Mouse (Mus musculus) ES-E14 (cell line): Measurements from ENCODE around the gene Socs3. TPM values are rescaled to one million over a fixed set of nuclear protein-coding genes. Genes with fewer than 3 reads are reported as not detected.

ENCODE experiments used
- DNase-seq: peaks from one replicate; pipeline ENCODE4 v3.0.0-alpha.2; 2013; ENCODE audit warnings: low read depth, low spot score
- H3K27ac ChIP-seq: 2 replicates; pipeline ENCODE4 v1.5.1; 2012; ENCODE audit warnings: low read depth, mild to moderate bottlenecking, low read length, moderate library complexity, mixed read lengths; ENCODE audit not compliant: poor library complexity, insufficient read depth, severe bottlenecking
- H3K36me3 ChIP-seq: 2 replicates; pipeline ENCODE4 v1.6.1; 2012; ENCODE audit warnings: mild to moderate bottlenecking, low read length, moderate library complexity, mixed read lengths; ENCODE audit not compliant: control insufficient read depth, poor library complexity, insufficient read depth, severe bottlenecking
- H3K4me1 ChIP-seq, 2 experiments: fragments of 150-350 bp in 1 of 2; sonication (generic) in 1 of 2; 2 replicates each; pipeline ENCODE4 v1.6.1; 2012; ENCODE audit warnings: low read length in 2 of 2, mild to moderate bottlenecking in 1 of 2, mixed read lengths in 1 of 2; ENCODE audit not compliant: control insufficient read depth in 2 of 2, insufficient read depth in 2 of 2, poor library complexity in 1 of 2
- H3K4me3 ChIP-seq, 2 experiments: fragments of 150-350 bp in 1 of 2; sonication (generic) in 1 of 2; 2 replicates each; pipeline ENCODE4 v1.5.1; 2012; ENCODE audit warnings: low read length in 2 of 2, low read depth in 1 of 2, mild to moderate bottlenecking in 1 of 2, mixed read lengths in 1 of 2; ENCODE audit not compliant: insufficient read depth in 1 of 2, poor library complexity in 1 of 2, severe bottlenecking in 1 of 2
- H3K9ac ChIP-seq: 2 replicates; pipeline ENCODE4 v1.6.1; 2012; ENCODE audit warnings: low read depth, mild to moderate bottlenecking, low read length, mixed read lengths; ENCODE audit not compliant: poor library complexity, insufficient read depth, severe bottlenecking
- H3K9me3 ChIP-seq: fragments of 150-350 bp; sonication (generic); 2 replicates; pipeline ENCODE4 v1.6.1; 2012; ENCODE audit warnings: low read depth, mild to moderate bottlenecking, low read length; ENCODE audit not compliant: control insufficient read depth, insufficient read depth
- CHD2 ChIP-seq: IDR thresholded peaks from 2 replicates; pipeline ENCODE4 v1.6.1; 2014; ENCODE audit warnings: mild to moderate bottlenecking, low read depth, low read length, inconsistent platforms
- HCFC1 ChIP-seq: IDR thresholded peaks from 2 replicates; pipeline ENCODE4 v1.6.1; 2012; ENCODE audit warnings: low read length, inconsistent platforms, borderline replicate concordance; ENCODE audit not compliant: insufficient read depth
- MAFK ChIP-seq: IDR thresholded peaks from 2 replicates; pipeline ENCODE4 v1.6.1; 2014; ENCODE audit warnings: mild to moderate bottlenecking, low read depth, low read length, inconsistent platforms; ENCODE audit not compliant: insufficient read depth
- ZC3H11A ChIP-seq: IDR thresholded peaks from 2 replicates; pipeline ENCODE4 v1.6.1; 2012; ENCODE audit warnings: low read depth, mild to moderate bottlenecking, inconsistent platforms, low read length, borderline replicate concordance
- ZNF384 ChIP-seq: IDR thresholded peaks from 2 replicates; pipeline ENCODE4 v1.6.1; 2012; ENCODE audit warnings: low read depth, low read length, inconsistent platforms
- in situ Hi-C, 2 experiments: fragments of 600-800 bp; cut with MboI; formaldehyde crosslinking; loops; one replicate each; pipeline ENCODE4 v1.15.1; 2025; ENCODE audit warnings: low sequenced_read_pairs in 2 of 2, inconsistent platforms in 1 of 2; ENCODE audit not compliant: unreplicated experiment in 2 of 2
- total RNA-seq: library from RNA; depleted of rRNA; stranded (reverse); fragments of 300-350 nt; gene quantifications from 2 replicates; pipeline ENCODE4 v1.2.3, GENCODE M21; 2012

The Socs3 gene
- total RNA-seq, 1 experiment: 69.8 TPM

- Histone ChIP-seq H3K27ac (no peak overlapping the region), H3K9ac (no peak overlapping the region), H3K9me3 (no peaks in the 10 kb centered on the region), H3K4me3 (no peak overlapping the region), H3K4me1 (peaks cover 15 to 35% of the 10 kb centered on the region in 2 experiments), H3K36me3 (no peaks in the 10 kb centered on the region)
- in situ Hi-C loops: no loop called here
- TF ChIP-seq ZC3H11A (no peak), HCFC1 (no peak), CHD2 (no peak), MAFK (no peak)
- no peak for DNase-seq
Measured at GRCm38 (mm10) chr11:117939741-117940285, 30.0 kb downstream of the Socs3 start.

GRCm38 (mm10) chr11:117939004-117939730 is 30.7 kb downstream of the Socs3 start:
- H3K4me3 ChIP-seq: no peak overlapping the region
- peaks cover 18 to 40% of the 10 kb centered on the region in 2 experiments for H3K4me1 ChIP-seq

GRCm38 (mm10) chr11:117936202-117936601 is 33.6 kb downstream of the Socs3 start:
- H3K9ac ChIP-seq: no peak overlapping the region
- in situ Hi-C loops: no loop called here
- DNase-seq: no peak
- no peaks in the 10 kb centered on the region for H3K36me3 ChIP-seq
- no peak overlapping the region for H3K4me3 ChIP-seq
- no peak for TF ChIP-seq CHD2
- TF ChIP-seq ZNF384: no peak
- no peak for TF ChIP-seq MAFK
- no peak for TF ChIP-seq ZC3H11A
- no peak for TF ChIP-seq HCFC1
- H3K27ac ChIP-seq: no peak overlapping the region
- peaks cover 24 to 42% of the 10 kb centered on the region in 2 experiments for H3K4me1 ChIP-seq
- no peaks in the 10 kb centered on the region for H3K9me3 ChIP-seq

More at GRCm38 (mm10) chr11:117939004-117939730, 30.7 kb downstream of the Socs3 start:
- Histone ChIP-seq H3K27ac (no peak overlapping the region), H3K9me3 (no peaks in the 10 kb centered on the region), H3K36me3 (no peaks in the 10 kb centered on the region), H3K9ac (no peak overlapping the region)
- TF ChIP-seq MAFK (no peak), ZC3H11A (no peak), HCFC1 (no peak), CHD2 (no peak), ZNF384 (no peak)
- in situ Hi-C loops: no loop called here
- no peak for DNase-seq

GRCm38 (mm10) chr11:117935616-117936015 is 34.2 kb downstream of the Socs3 start:
- DNase-seq: no peak
- Histone ChIP-seq H3K4me3 (no peak overlapping the region), H3K36me3 (no peaks in the 10 kb centered on the region), H3K9ac (peak overlapping the region; percentile 7; the same call in 1 of the 2 replicates), H3K27ac (peak overlapping the region; percentile 55), H3K4me1 (peaks cover 23 to 41% of the 10 kb centered on the region in 2 experiments), H3K9me3 (no peaks in the 10 kb centered on the region)
- in situ Hi-C loops: no loop called here
- no peak for TF ChIP-seq CHD2
- TF ChIP-seq ZNF384: no peak
- no peak for TF ChIP-seq ZC3H11A
- no peak for TF ChIP-seq HCFC1
- no peak for TF ChIP-seq MAFK
